Mouse (Mus musculus) mature B cell (primary cell): ENCODE measurements around the gene Bsn.

Experiments
- in situ Hi-C: fragments of 300-500 bp; cut with MboI; formaldehyde crosslinking; loops from 2 replicates; pipeline ENCODE4 v1.14.3; 2019

Bsn gene

DNA sequence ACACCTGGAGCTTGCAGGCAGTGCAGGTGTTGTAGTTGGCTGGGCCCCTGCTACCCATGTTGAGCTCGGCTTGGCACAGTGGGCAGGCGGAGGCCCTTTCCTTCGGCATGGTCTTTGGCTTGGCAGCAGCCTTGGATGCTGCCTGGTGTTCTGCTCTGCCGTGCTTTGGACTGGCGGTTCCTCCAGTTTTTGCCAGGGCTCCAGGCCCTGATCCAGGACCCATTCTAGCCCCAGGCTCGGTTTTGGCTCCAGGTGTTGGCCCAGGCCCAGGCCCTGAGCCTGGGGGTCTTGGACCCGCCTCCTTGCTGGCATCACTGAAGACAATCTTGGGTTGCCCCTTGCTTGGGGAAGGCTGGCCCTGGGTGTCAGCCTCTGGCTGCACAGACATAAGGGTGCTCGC is 64.5 kb downstream of the Bsn start:
- in situ Hi-C loops = no loop called here

DNA sequence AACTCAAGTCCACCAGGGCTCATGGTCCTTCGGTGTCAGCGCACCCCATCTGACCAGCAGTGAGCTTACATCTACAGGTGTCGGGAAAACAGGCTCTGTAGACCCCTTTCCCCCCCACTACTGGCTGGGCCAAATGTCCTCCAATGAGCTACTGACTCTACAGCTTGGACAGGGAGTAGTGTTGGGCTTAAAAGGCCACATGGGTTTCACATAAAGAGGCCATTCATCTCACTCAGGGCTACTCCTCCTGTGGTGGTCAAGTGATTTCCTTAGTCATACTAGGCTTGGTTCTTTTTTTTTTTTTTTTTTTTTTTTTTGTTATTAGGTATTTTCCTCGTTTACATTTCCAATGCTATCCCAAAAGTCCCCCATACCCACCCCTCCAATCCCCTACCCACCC is 66.3 kb downstream of the Bsn start:
- in situ Hi-C loops = no loop called here

- in situ Hi-C loops = no loop called here
Observed at GRCm38 (mm10) chr9:108121170-108121969, 68.8 kb downstream of the Bsn start.

- in situ Hi-C loops = no loop called here
Observed at GRCm38 (mm10) chr9:108120671-108121070, 69.5 kb downstream of the Bsn start.

DNA sequence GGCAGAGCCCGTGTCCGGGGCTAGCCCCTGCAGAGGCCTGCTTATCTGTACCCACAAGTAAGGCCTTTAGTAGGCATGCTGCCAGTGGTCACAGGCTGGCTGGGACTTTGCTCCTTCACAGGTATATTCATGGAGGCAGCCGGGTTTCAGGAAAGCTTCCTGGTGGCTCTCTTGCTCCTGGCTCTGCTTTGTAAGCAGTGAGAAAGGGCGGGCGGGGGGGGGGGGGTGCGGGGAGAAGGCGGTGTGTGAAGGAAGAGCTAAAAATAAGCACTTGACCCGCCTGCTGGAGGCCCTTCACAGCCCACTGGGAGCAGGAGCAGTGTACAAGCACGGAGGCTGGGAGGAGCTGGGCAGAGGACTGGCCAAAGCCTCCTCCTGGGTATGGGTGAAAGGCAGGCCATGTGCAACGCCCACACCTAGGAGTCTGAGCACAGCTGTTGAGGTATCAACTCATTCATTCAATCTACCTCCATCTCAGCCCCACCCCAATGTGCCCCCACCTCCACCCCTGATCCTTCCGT is 70.2 kb downstream of the Bsn start:
- in situ Hi-C loops = no loop called here

GRCm38 (mm10) chr9:108117143-108117542 is 73.0 kb downstream of the Bsn start:
- in situ Hi-C loops = no loop called here

DNA sequence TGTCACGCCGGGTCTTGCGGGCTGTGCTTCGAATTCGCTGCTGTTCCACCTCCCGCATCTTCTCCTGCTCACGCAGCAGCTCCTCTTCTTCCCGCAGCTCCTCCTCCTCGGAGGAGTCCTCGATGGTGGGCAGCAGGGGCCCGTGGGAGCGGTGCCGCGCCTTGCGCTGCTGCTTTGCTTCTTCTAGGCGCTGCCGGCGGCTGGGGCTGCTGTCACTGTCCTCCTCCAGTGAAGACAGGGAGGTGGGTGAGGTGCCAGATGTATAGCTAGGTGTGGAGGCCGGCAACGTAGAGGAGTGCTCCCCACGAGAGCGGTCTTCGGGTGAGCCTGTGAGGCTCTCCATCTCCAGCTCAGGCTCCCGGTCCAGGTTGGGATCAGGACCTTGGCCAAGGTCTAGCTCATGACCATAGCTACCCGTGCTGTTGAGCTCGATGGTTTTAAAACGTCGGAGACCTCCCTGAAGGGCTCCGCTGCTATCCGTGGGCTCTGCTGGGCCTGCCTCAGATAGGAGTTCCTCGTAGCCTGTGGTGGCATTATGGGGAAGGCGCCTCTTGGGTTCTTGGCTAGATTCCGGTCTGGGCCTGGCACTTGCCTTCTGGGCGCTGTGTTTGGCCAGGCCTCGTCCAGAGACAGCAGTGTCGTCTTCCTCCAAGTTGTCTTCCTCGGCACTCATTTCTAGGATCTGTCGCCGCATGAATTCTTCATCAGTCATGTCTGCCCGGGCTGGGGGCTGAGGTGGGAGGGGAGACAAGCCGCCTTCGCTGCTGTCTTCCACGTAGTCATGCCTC is 74.7 kb downstream of the Bsn start:
- in situ Hi-C loops = no loop called here

DNA sequence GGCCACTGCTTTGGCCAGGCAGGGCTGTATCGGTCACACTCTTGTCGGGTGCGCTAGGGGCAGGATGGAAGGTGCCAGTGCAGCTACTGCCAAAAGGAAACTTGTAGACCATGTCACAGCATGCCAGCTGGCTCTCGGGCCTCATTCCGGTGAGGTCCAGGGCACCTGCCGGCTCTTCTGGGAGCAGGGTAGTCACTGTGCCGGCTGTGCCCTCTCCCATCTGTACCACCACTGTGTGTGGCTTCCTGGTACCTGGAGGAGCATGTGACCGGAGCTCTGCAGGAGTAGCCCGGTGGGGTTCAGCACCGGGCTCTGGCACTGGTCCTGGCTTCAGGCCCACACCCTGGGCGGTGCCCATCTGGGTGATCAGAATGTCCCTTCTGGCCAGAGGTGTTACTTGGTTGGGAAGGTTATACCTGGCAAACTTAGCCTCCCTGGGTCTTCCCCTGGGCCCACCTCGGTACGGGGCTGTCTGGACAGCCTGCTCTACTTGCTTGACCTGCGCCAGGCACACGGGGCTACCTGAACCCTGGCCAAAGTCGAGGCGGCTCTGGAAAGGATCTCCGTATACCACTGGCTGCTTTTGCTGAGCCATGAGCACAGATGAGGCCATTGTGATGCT is 77.4 kb downstream of the Bsn start:
- in situ Hi-C loops = no loop called here

DNA sequence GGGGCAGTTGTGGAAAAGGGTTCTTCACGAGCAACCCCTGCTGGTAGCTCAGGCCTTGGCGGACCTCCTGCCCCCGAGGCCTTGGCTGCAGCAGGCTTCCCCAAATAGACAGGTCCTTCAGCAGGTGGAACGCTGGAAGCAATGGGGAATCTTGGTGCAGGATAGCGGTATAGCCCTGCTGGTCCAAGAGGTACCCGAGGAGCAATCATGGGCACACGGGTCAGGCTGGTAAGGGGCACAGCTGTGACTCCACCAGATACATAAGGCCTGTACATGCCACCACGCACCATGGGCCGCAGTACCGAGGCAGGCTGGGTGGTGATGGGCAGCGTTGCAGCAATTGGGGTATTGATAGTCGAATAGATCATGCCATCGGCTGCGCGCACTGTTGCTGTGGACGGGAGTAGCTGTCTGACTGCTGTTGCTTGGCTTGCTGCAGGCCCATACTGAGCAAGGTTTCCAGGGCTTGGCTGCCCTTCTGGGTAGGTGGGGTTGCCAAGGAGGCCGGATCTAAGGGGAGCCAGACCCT is 78.5 kb downstream of the Bsn start:
- in situ Hi-C loops = no loop called here

DNA sequence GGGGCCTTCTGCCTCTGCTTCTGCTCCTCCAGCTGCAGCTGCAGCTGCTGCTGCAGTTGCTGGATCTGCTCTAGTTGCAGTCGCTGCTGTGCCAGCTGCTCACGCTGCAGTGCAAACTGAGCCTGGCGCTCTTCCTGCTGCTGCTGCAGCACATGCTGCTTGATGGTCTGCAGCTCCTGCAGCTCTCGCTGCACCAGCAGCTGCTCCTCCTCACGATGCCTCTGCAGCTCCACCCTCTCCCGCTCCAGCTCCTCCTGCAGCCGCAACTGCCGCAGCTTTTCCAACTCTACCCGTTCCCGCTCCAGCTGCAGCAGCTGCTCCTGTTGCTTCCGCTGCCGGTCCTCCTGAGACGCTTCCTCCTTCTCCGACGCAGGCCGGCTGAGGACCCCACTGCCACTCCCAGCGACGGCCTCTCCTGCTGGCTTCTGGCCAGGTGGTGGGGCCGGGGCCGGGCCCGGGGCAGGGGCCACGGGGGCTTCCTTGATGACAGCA is 79.0 kb downstream of the Bsn start:
- in situ Hi-C loops = no loop called here

DNA sequence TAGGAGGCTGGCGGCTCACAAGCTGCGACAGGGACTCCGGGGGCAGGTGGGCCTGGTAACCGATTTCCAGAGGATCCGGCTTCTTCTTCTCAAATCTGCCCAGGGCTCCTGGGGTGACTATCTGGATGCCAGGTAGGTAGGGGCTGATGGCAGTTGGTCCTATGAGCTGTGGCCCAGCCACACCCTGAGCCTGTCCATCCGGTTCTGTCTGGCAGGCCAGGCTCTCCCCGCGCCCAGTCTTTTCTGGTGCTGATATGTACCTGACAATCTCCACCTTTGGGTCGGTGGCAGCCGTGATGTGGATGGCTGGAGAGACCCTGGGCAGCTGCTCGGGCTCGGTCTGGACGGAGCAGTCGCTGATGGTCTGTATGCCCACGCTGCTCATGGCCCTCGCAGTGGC is 80.0 kb downstream of the Bsn start:
- in situ Hi-C loops = no loop called here

DNA sequence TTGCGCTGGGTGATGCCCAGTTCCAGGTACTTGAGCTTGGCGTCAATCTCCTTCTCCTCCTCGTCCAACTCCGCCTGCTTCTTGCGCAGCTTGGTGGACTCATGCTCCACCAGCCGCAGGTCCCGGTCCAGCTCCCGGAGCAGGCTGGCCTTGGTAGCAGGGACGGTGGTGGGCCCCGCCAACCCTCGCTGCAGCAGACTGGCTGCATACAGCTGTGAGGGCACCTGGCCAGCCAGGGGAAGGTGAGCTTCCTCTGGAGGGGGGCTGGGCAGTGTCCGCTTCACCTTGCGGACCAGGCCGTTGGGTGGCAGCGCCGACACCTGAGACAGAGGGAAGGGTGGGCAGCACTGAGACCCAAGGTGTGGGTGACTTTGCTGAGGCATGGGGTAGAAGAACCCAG is 82.3 kb downstream of the Bsn start:
- in situ Hi-C loops = no loop called here

GRCm38 (mm10) chr9:108106090-108106489 is 84.1 kb downstream of the Bsn start:
- in situ Hi-C loops = no loop called here

- in situ Hi-C loops = no loop called here
Observed at GRCm38 (mm10) chr9:108105549-108105863, 84.7 kb downstream of the Bsn start.

GRCm38 (mm10) chr9:108104766-108105548 is 85.2 kb downstream of the Bsn start:
- in situ Hi-C loops = no loop called here

GRCm38 (mm10) chr9:108099619-108100018 is 90.6 kb downstream of the Bsn start:
- in situ Hi-C loops = no loop called here

DNA sequence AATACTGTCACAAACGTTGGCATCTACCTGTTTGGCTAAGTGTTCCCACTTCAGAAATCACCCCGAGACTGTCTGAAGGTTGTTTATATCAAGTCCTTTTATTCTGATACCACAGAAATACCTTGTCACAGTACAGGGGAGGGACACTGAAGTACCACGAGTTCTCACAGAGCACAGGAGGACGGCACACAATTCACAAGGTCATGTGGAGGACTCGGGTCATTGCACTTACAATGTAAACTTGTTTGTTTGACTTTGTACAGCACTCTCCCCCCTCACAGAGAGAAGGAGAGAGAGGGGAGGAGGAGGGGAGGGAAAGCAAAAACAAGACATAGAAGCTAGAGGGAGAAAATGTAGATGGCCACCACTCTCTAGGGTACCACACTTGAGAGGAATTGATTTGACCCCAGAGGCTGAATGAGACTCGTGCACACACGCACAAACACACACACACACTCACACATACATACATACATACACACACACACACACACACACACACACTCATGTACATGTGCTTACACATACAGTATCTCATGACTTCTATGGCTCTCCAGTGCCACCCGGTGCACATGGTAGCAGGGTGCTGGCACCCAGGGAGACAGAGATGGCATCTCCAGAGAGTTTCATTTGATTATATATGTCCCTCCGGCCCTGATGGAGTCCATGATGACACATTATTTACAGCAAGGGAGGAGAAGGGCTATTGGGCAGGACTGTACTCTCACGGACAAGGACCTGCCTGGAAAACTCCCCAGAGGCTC is 94.1 kb downstream of the Bsn start:
- in situ Hi-C loops = no loop called here

- in situ Hi-C loops = no loop called here
Observed at GRCm38 (mm10) chr9:108095518-108095917, 94.7 kb downstream of the Bsn start.

DNA sequence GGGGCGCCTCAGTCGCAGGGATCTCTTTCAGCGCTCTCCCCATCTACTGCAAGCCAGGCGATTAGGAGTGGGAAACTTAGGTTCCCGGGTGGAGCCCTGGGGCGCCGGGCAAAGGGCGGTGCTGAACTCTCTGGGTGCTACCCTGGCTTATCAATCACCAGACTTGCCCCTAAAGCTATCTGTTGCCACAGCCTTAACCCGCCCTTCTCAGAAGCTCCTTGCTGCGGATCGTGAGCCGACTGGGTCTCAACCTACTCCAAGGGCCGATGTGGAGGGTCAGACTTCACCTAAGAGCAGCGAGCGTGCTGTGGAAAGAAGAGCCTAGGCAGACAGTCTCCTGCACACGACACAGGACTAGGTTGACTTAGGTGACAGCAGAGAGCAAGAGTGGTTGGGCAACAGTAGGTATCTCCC is 95.2 kb downstream of the Bsn start:
- in situ Hi-C loops = no loop called here

DNA sequence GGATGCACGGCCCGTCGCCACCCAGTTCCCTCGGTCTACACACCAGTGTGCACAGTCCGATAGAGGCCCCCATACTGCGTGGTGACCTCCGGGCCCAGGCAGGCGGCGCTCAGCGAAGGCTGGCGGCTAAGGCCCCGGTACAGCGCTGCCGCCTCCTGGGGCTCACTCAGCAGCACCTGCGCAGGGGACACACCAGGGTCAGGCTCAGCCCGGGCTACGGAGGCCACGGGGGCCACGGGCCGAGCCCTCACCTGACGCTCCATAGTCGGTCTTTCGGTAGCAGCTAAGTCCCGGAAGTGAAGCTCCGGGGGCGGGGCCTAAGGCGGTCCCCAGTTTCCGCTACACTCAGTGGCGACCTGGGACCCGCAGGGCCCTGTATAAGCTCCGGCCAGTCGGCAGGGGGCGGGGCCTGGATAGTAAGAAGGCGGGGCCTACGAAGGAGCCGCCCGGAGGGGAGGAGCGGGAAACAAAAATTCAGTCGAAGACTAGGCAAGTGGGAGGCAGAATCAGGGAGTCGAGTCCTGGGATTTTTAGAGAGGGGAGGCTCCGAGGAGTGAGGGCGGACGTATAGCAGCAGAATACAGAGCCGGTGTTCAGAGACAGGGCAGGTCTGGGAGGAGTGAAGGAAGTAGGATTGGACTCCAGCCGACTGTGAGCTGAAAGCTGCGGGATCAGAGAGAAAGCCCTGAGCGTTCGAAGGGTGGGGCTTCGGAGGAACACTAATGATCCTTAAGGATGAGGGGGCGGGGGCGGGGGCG is 95.8 kb downstream of the Bsn start, which contains the start of gene Apeh:
Apeh (minus strand) TSS at position 423 of the 758 bp plus-strand sequence.
- in situ Hi-C loops = no loop called here
